Mouse (Mus musculus) liver, embryonic 11.5 days (tissue): ENCODE data around the gene Rpl31. TPM values are rescaled to one million over a fixed set of nuclear protein-coding genes. Genes with fewer than 3 reads are reported as not detected.

Experiments
- ATAC-seq: fragments of 200-750 bp; cut with Nextera tagmentation; replicated peaks from 2 replicates; pipeline ENCODE4 v1.8.0; 2017; ENCODE audit warnings: moderate number of reproducible peaks, mild to moderate bottlenecking, moderate TSS enrichment, moderate library complexity; ENCODE audit not compliant: low FRiP score
- DNase-seq: peaks from one replicate; pipeline ENCODE4 v3.0.0-alpha.2; 2017; ENCODE audit warnings: low spot score
- H3K27ac ChIP-seq: fragments of 300-500 bp; sonication (generic); 2 replicates; pipeline ENCODE4 v1.5.1; 2014; ENCODE audit warnings: mild to moderate bottlenecking, low read depth, low read length, control low read depth
- H3K27me3 ChIP-seq: fragments of 300-500 bp; sonication (generic); replicated peaks from 2 replicates; pipeline ENCODE4 v1.6.1; 2014; ENCODE audit warnings: low read length, mixed read lengths; ENCODE audit not compliant: control insufficient read depth, insufficient read depth
- H3K36me3 ChIP-seq: fragments of 300-500 bp; sonication (generic); 2 replicates; pipeline ENCODE4 v1.6.1; 2014; ENCODE audit warnings: mild to moderate bottlenecking, low read length, moderate library complexity, mixed read lengths; ENCODE audit not compliant: control insufficient read depth, insufficient read depth
- H3K4me1 ChIP-seq: fragments of 300-500 bp; sonication (generic); replicated peaks from 2 replicates; pipeline ENCODE4 v1.6.1; 2014; ENCODE audit warnings: low read length, mixed read lengths; ENCODE audit not compliant: control insufficient read depth, insufficient read depth
- H3K4me2 ChIP-seq: fragments of 300-500 bp; sonication (generic); 2 replicates; pipeline ENCODE4 v1.6.1; 2014; ENCODE audit warnings: mild to moderate bottlenecking, control low read depth, moderate library complexity
- H3K4me3 ChIP-seq: fragments of 300-500 bp; sonication (generic); 2 replicates; pipeline ENCODE4 v1.5.1; 2014; ENCODE audit warnings: low read depth, low read length, control low read depth
- H3K9ac ChIP-seq: fragments of 300-500 bp; sonication (generic); 2 replicates; pipeline ENCODE4 v1.6.1; 2014; ENCODE audit warnings: low read depth, low read length, control low read depth
- H3K9me3 ChIP-seq: fragments of 300-500 bp; sonication (generic); 2 replicates; pipeline ENCODE4 v1.6.1; 2016; ENCODE audit warnings: low read length, inconsistent platforms, mixed read lengths; ENCODE audit not compliant: control insufficient read depth
- WGBS: fragments of 180-500 bp; shearing (Covaris S2); extraction: QIAGEN DNeasy Blood & Tissue Kit; methylation state at CpG from one replicate; pipeline ENCODE4 v1.1.7; 2014; 5-methylcytosine and 5-hydroxymethylcytosine counted together
- polyA plus RNA-seq: library from polyadenylated mRNA; unstranded; fragments of >200 nt; fragmentation: Nextera tagmentation; extraction: Ambion mirVana; gene quantifications from 2 replicates; pipeline ENCODE4 v1.2.1, GENCODE M21; 2014

Rpl31 gene
- polyA plus RNA-seq, 1 experiment from 2014 or later: 768 TPM

DNA sequence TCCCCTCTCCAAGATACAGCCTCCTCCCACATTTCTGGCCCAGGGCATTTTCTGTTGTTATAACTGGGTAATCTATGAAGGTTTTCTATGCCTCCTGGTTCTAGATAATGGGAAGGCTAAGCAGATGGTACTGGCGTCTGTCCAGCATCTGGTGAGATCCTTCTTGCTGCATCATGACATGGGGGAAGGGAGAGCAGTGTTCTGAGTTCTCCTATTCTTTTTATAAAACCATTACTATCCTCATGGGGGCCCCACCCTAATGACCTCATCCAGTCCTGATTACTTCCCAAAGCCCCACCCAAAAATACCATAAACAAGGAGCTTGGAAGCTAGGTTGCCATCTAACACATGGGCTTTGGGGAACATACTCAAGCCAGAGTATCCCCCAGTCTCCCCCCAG, 18.6 kb upstream of the Rpl31 start:
- H3K27me3 ChIP-seq: no peaks in the 10 kb centered on the region
- H3K9me3 ChIP-seq: no peaks in the 10 kb centered on the region
- WGBS: 59% methylated on average over 1 of the region's 1 CpGs
- ATAC-seq: no peak
- no peak overlapping the region for H3K4me3 ChIP-seq
- H3K36me3 ChIP-seq: no peaks in the 10 kb centered on the region
- H3K4me2 ChIP-seq: no peak overlapping the region
- H3K9ac ChIP-seq: no peak overlapping the region
- H3K4me1 ChIP-seq: no peaks in the 10 kb centered on the region
- no peak overlapping the region for H3K27ac ChIP-seq
- DNase-seq: no peak

DNA sequence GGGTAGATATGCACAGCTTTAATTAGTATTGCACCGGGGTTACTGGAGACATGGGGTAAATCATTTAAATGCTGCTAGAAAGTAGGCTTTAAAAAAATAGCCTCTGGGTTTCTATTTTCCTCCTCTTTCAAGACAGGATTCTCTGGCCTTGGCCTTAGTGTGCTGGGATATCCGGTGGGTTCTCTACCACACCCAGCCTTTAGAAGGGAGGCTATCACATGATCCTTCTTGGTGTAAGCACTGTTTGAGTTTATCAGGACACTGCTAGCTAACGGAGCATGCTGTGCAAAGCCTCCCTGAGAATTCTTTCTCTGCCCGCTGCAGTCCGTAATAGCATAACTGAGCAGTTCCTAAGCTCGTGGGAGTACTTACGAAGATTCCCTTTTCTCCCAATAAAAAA, 18.2 kb upstream of the Rpl31 start:
- WGBS: 76% methylated on average over 7 of the region's 7 CpGs
- Histone ChIP-seq H3K9ac (no peak overlapping the region), H3K27me3 (no peaks in the 10 kb centered on the region), H3K27ac (no peak overlapping the region), H3K4me3 (no peak overlapping the region), H3K9me3 (no peaks in the 10 kb centered on the region), H3K36me3 (no peaks in the 10 kb centered on the region), H3K4me2 (no peak overlapping the region), H3K4me1 (no peaks in the 10 kb centered on the region)
- DNase-seq: no peak
- ATAC-seq: no peak

DNA sequence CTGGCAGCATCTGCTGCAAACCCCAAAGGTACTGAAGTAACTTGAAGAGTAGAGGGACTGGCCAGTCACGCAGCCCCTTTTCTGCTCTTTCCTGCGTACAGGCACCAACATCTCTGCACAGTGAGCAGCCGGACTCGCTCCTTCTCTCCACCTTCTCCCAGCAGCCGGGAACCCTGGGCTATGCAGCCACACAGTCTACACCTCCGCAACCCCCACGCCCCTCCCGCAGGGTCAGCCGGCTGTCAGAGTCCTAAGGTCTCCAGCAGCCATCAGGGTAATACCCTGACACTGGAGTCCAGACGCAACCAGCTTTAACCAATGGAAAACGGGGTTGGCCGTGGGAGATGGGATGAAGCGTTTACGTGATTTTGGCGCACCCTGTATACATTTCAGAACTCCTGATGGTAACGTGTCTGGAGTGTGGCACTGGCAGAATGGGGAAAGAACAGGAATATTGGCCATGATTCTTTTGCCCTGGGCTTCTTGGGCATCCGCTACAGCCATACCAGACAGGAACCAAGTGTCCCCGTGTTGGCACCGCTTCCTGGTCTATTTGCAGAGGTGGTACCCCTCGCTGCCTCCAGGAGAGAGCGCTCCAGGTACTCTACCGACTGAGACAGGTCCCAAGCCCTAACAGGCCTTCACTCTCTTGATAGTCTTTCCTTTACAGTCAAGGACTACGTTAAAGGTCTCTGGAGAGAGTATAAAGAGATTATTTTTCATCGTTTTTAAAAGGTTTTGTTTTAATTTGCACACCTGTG, 5.7 kb upstream of the Rpl31 start:
- Histone ChIP-seq H3K4me2 (peak overlapping the region; percentile 45), H3K27me3 (no peaks in the 10 kb centered on the region), H3K27ac (no peak overlapping the region), H3K9ac (no peak overlapping the region), H3K36me3 (no peaks in the 10 kb centered on the region), H3K4me3 (no peak overlapping the region), H3K9me3 (no peaks in the 10 kb centered on the region), H3K4me1 (peaks cover 13% of the 10 kb centered on the region)
- WGBS: 38% methylated on average over 24 of the region's 24 CpGs
- ATAC-seq: peak; percentile 74
- no peak for DNase-seq

DNA sequence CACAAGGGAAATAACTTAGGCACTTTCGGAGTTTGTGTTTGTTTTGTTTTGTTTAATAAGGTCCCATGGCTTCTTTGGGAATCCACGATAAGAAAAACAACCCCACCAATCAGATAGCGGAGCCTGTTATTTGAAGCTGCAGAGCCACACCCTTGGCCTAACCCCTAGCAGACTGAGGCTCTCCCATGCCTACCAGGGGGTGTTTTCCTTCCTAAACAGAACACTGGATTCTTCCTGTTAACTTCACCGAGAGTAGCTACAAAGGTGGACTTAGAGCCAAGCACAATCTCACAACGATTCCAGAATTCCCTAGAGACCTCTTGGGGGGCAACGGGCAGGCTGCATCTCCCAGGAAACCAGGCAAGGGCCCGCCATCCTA, 5.1 kb upstream of the Rpl31 start:
- Histone ChIP-seq H3K27ac (no peak overlapping the region), H3K36me3 (no peaks in the 10 kb centered on the region), H3K4me2 (peak overlapping the region; percentile 45), H3K4me3 (no peak overlapping the region), H3K27me3 (no peaks in the 10 kb centered on the region), H3K4me1 (peaks cover 13% of the 10 kb centered on the region), H3K9ac (no peak overlapping the region), H3K9me3 (no peaks in the 10 kb centered on the region)
- DNase-seq (no peak), ATAC-seq (peak; percentile 82)
- 45% methylated on average over 7 of the region's 7 CpGs for WGBS

DNA sequence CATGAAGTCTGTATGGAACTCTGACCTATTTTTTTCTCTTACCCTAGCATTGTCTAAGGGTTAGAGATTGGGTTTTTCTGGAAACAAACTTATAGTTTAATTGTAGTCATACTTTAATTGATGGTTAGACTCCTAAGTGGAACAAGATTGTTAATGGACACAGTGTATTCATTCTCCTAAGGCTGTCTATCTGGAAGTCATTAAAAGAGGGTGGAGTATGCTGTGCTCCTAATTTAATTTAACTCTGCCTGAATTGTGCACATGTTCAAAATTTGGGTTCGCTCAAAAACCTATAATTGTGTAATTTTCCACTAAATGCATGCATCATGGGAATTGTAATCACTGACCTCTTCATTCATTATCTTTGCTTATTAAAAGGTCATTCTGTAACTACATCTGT, 2.1 kb upstream of the Rpl31 start:
- no peak for ATAC-seq
- 74% methylated on average over 1 of the region's 1 CpGs for WGBS
- no peaks in the 10 kb centered on the region for H3K9me3 ChIP-seq

DNA sequence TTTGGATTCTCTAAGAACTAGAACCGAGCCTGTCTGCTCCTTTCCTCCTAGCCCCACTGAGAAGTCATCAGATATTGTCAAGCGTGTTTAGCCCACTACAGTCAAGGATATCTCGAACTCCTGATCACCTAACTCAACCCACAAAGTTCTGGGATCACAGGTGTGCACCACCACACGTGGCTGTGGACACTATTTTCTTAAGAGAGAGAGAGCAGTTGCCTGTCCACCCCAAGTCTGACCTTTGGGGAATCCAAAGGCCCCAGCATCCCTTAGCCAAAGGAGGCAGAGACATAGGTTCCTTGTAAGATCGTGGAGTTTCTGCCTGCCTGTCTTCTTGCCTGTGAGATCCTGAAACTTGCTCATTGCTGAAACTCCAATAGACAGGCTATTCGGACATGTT, 597 bp upstream of the Rpl31 start:
- peak overlapping the region; percentile 27 for H3K9ac ChIP-seq
- no peak for ATAC-seq
- H3K27ac ChIP-seq: no peak overlapping the region
- peaks cover 19% of the 10 kb centered on the region for H3K4me1 ChIP-seq
- no peaks in the 10 kb centered on the region for H3K9me3 ChIP-seq
- WGBS: 30% methylated on average over 6 of the region's 6 CpGs
- no peak for DNase-seq
- H3K4me3 ChIP-seq: peak overlapping the region; percentile 99
- peaks cover 22% of the 10 kb centered on the region for H3K36me3 ChIP-seq
- H3K27me3 ChIP-seq: no peaks in the 10 kb centered on the region
- H3K4me2 ChIP-seq: peak overlapping the region; percentile 69

More for the DNA sequence above, 2.1 kb upstream of the Rpl31 start:
- no peaks in the 10 kb centered on the region for H3K27me3 ChIP-seq
- H3K36me3 ChIP-seq: peaks cover 8% of the 10 kb centered on the region
- H3K4me1 ChIP-seq: peaks cover 23% of the 10 kb centered on the region
- no peak for DNase-seq
- H3K4me2 ChIP-seq: no peak overlapping the region
- no peak overlapping the region for H3K27ac ChIP-seq
- no peak overlapping the region for H3K4me3 ChIP-seq
- no peak overlapping the region for H3K9ac ChIP-seq

DNA sequence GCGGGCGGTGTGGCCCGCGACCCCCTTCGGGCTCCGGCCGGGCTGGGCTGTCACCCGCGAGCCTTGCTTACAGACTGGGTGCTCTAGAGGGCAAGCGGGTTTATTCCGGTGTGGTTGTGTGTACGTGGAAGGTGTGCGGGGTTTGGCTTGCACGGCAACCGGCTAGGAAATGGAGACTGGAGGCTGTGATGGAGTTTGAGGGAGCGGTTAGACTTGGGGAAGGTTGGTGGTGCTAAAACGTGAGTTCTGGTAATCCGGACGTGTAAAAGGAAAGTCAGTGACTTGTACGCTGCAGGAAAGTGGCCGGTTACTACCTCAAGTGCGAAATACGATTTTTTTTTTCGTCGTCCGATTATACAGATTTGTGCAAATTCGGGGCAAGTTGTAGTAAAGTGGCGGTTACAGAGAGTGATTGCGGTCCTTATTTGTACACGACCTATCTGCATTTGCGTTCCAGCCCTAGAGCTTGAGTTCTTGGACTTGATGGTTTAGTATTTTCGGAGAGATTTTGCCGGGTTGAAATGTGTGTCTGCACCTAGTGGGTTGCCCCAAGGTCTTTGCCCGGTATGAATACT, 712 bp downstream of the Rpl31 start:
- Histone ChIP-seq H3K4me2 (peak overlapping the region; percentile 97), H3K27me3 (no peaks in the 10 kb centered on the region), H3K36me3 (peaks cover 32% of the 10 kb centered on the region), H3K27ac (peak overlapping the region; percentile 96), H3K9ac (peak overlapping the region; percentile 99), H3K9me3 (no peaks in the 10 kb centered on the region), H3K4me3 (peak overlapping the region; percentile 99), H3K4me1 (peaks cover 12% of the 10 kb centered on the region; the same call in 1 of the 2 replicates)
- under 1% methylated on average over 34 of the region's 34 CpGs for WGBS
- peak; percentile 4; the same call in 1 of the 2 replicates for ATAC-seq
- DNase-seq: peak; percentile 62

DNA sequence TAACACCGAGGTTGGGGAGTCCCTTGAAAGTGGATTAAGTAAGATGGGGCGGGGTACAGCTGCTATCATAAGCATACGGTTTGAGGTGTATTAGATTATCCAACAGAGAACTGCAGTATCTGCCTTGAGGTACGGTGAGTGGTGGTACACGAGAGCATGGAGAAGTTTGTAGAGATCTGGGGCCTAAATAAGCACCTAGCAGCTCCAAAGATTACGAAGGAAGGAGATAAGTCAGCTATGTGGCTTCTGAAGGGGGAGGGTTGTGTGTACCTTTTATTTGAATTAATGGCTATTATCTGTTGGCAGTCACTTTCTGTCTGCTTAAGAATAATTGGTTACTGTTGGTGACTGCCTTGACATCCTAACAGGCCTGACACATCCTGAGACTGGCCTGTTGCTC, 2.8 kb downstream of the Rpl31 start:
- H3K9ac ChIP-seq: peak overlapping the region; percentile 37; the same call in 1 of the 2 replicates

More for the DNA sequence above, 2.8 kb downstream of the Rpl31 start:
- WGBS: 59% methylated on average over 6 of the region's 6 CpGs
- Histone ChIP-seq H3K9me3 (no peaks in the 10 kb centered on the region), H3K4me3 (peak overlapping the region; percentile 99), H3K4me1 (peaks cover 12% of the 10 kb centered on the region; the same call in 1 of the 2 replicates), H3K27ac (0 out of 2 replicates have a peak overlapping the region, but pooled peaks have one; percentile 96), H3K4me2 (peak overlapping the region; percentile 97), H3K36me3 (peaks cover 32% of the 10 kb centered on the region), H3K27me3 (no peaks in the 10 kb centered on the region)
- ATAC-seq (no peak), DNase-seq (no peak)
